9 mouse cellular contexts compared by ENCODE assay signal in genomic region chr15:82065511-82065910, GRCm38 (mm10). TPM values are rescaled to one million over a fixed set of nuclear protein-coding genes. Genes with fewer than 3 reads are reported as not detected.
A peak's percentile ranks its signal among the peaks of the same experiment; 100 is the strongest.
DNase-seq lines count a peak whose midpoint lies in the region; ATAC-seq and TF ChIP-seq lines count a peak whose summit lies in the region.
"Had no signal": no experiment of that assay in that cellular context is flagged by ENCODE, and none has a peak within 500 bp of the region (broad histone marks: within the 10 kb centered on the region; RNA-seq: fewer than 3 reads in every experiment).

No protein-coding gene starts in this region.

- peak; percentile 80 for DNase-seq in CD4-positive, CD25-positive, alpha-beta regulatory T cell, adult 2 months (ENCODE audit: low read depth, low spot score)
- peak; percentile 42 for DNase-seq in T-cell, adult 2 months (ENCODE audit: low spot score)
- DNase-seq in cerebellum, postnatal 14 days = peak; percentile 91 to 92
- DNase-seq in gastrocnemius, postnatal 4 days (ENCODE audit: low spot score in 2 of 2) = peak; percentile 60 to 72
- DNase-seq in kidney, postnatal 10 days = peak; percentile 85
- peak; percentile 64 for DNase-seq in liver, postnatal 0 days
- peak; percentile 69 to 82 for DNase-seq in right cerebral cortex, postnatal 10 days (ENCODE audit: low spot score in 2 of 2)

- peak; percentile 84 for TF ChIP-seq CTCF in liver, postnatal 0 days (IDR thresholded peaks at IDR 0.05; ENCODE audit: low read depth)

- TF ChIP-seq EP300 in liver, postnatal 0 days (IDR thresholded peaks at IDR 0.05; ENCODE audit: low read depth) = no peak

- H3K27ac ChIP-seq in liver, postnatal 0 days (ENCODE audit: low read depth) = no peak overlapping the region

- no peaks in the 10 kb centered on the region for H3K4me1 ChIP-seq in liver, postnatal 0 days (ENCODE audit: insufficient read depth)

- WGBS in liver, postnatal 0 days (ENCODE audit: insufficient replicate concordance) = 10% methylated on average over 7 of the region's 7 CpGs

- peaks cover 28% of the 10 kb centered on the region for H3K27me3 ChIP-seq in liver, postnatal 0 days (ENCODE audit: insufficient read depth, low read length)

- H3K4me3 ChIP-seq in liver, postnatal 0 days (ENCODE audit: low read depth, low read length) = no peak overlapping the region

- H3K9me3 ChIP-seq in liver, postnatal 0 days (ENCODE audit: low read length) = no peaks in the 10 kb centered on the region

- no peak overlapping the region for H3K9ac ChIP-seq in liver, postnatal 0 days (replicated peaks)

- no peak for ATAC-seq in liver, postnatal 0 days
- no peak for ATAC-seq in inflammation-experienced regulatory T-cells, adult 6 months

- no peak overlapping the region for H3K4me2 ChIP-seq in liver, postnatal 0 days (ENCODE audit: low read depth, low read length)

- H3K36me3 ChIP-seq in liver, postnatal 0 days (replicated peaks; ENCODE audit: insufficient read depth, low read length) = no peaks in the 10 kb centered on the region

RNA-seq across cellular contexts. Expression of gene Mei1, which starts 4.3 kb away (rescaled TPM):
- total RNA-seq in gastrocnemius, postnatal 4 days (2021) = under 1 TPM in 1 of 2 experiments, not detected in 1; 0.16 TPM
- polyA plus RNA-seq in liver, postnatal 0 days (2015; fragmentation: Nextera tagmentation; extraction: Ambion mirVana) = not detected in 2 replicates
- under 1 TPM in 1 of 3 experiments, not detected in 2; 0.12 TPM for polyA plus RNA-seq in inflammation-experienced regulatory T-cells, adult 6 months (2017; shearing (Covaris generic))
- polyA plus RNA-seq: heart, embryonic 16.5 days had no signal

RNA-seq across cellular contexts. Expression of gene 4930407I10Rik, which starts 6.6 kb away (rescaled TPM):
- not detected for total RNA-seq in gastrocnemius, postnatal 4 days (2021)
- not detected in 2 replicates for polyA plus RNA-seq in liver, postnatal 0 days (2015; fragmentation: Nextera tagmentation; extraction: Ambion mirVana)
- polyA plus RNA-seq in inflammation-experienced regulatory T-cells, adult 6 months (2017; shearing (Covaris generic)) = not detected
- polyA plus RNA-seq: heart, embryonic 16.5 days had no signal

RNA-seq across cellular contexts. Expression of gene Snu13, which starts 18.1 kb away (rescaled TPM):
- 10 to 100 TPM; 60.2 to 64.0 TPM for total RNA-seq in gastrocnemius, postnatal 4 days (2021)
- polyA plus RNA-seq in liver, postnatal 0 days (2015; fragmentation: Nextera tagmentation; extraction: Ambion mirVana) = 84.6 and 92.1 TPM in 2 replicates
- polyA plus RNA-seq in inflammation-experienced regulatory T-cells, adult 6 months (2017; shearing (Covaris generic)) = 100 to 1,000 TPM; 178 to 210 (median 205) TPM

RNA-seq across cellular contexts. Expression of gene Desi1, which starts 31.8 kb away (rescaled TPM):
- total RNA-seq in gastrocnemius, postnatal 4 days (2021) = 10 to 100 TPM; 21.9 to 23.9 TPM
- polyA plus RNA-seq in liver, postnatal 0 days (2015; fragmentation: Nextera tagmentation; extraction: Ambion mirVana) = 14.6 and 15.0 TPM in 2 replicates
- polyA plus RNA-seq in inflammation-experienced regulatory T-cells, adult 6 months (2017; shearing (Covaris generic)) = 10 to 100 TPM in 2 of 3 experiments, 1 to 10 TPM in 1; 8.8 to 13.8 (median 12.5) TPM
